Mouse (Mus musculus) urinary bladder, postnatal 10 days (tissue): Measurements from ENCODE around the gene Slc7a15.
"Not testable (repeated sequence)": the region's sequence is repeated elsewhere in the genome, so short reads cannot be mapped to it uniquely, and the experiment has no call there.

Source experiments
- DNase-seq: peaks from one replicate; pipeline ENCODE4 v3.0.0; 2022; ENCODE audit warnings: low spot score

The Slc7a15 gene

GRCm38 (mm10) chr12:8559876-8560275, 39.0 kb downstream of the Slc7a15 start:
- not testable (repeated sequence) for DNase-seq

GRCm38 (mm10) chr12:8556189-8556588, 42.7 kb downstream of the Slc7a15 start:
- DNase-seq: no peak

- no peak for DNase-seq
Observed at GRCm38 (mm10) chr12:8555419-8555818, 43.4 kb downstream of the Slc7a15 start.

GRCm38 (mm10) chr12:8547357-8547756, 51.5 kb downstream of the Slc7a15 start:
- no peak for DNase-seq

- DNase-seq: no peak
Observed at GRCm38 (mm10) chr12:8546801-8547200, 52.1 kb downstream of the Slc7a15 start.

GRCm38 (mm10) chr12:8545066-8545610, 53.7 kb downstream of the Slc7a15 start:
- DNase-seq: no peak

- DNase-seq: no peak
Observed at GRCm38 (mm10) chr12:8542371-8542770, 56.5 kb downstream of the Slc7a15 start.

GRCm38 (mm10) chr12:8539471-8539870, 59.4 kb downstream of the Slc7a15 start:
- DNase-seq: no peak

GRCm38 (mm10) chr12:8537291-8537690, 61.6 kb downstream of the Slc7a15 start:
- DNase-seq: no peak

GRCm38 (mm10) chr12:8536221-8536965, 62.5 kb downstream of the Slc7a15 start:
- no peak for DNase-seq

- DNase-seq: no peak
Observed at GRCm38 (mm10) chr12:8535596-8535995, 63.3 kb downstream of the Slc7a15 start.

- DNase-seq: no peak
Observed at GRCm38 (mm10) chr12:8534915-8535314, 64.0 kb downstream of the Slc7a15 start.

GRCm38 (mm10) chr12:8527770-8528169, 71.1 kb downstream of the Slc7a15 start:
- DNase-seq: no peak

GRCm38 (mm10) chr12:8527175-8527574, 71.7 kb downstream of the Slc7a15 start:
- DNase-seq: no peak

GRCm38 (mm10) chr12:8524062-8524461, 74.8 kb downstream of the Slc7a15 start:
- DNase-seq: no peak

GRCm38 (mm10) chr12:8522711-8523110, 76.2 kb downstream of the Slc7a15 start:
- DNase-seq: no peak

GRCm38 (mm10) chr12:8521375-8522047, 77.4 kb downstream of the Slc7a15 start:
- DNase-seq: no peak

GRCm38 (mm10) chr12:8519431-8520160, 79.3 kb downstream of the Slc7a15 start:
- DNase-seq: no peak

- DNase-seq: no peak
Observed at GRCm38 (mm10) chr12:8511037-8511882, 87.6 kb downstream of the Slc7a15 start.

- DNase-seq: no peak
Observed at GRCm38 (mm10) chr12:8510317-8510988, 88.4 kb downstream of the Slc7a15 start.

- DNase-seq: no peak
Observed at GRCm38 (mm10) chr12:8509693-8510092, 89.2 kb downstream of the Slc7a15 start.
